Mouse (Mus musculus): ENCODE results near the gene Lars2. TPM values are rescaled to one million over a fixed set of nuclear protein-coding genes. Genes with fewer than 3 reads are reported as not detected.

Gene Lars2
- total and polyA plus RNA-seq, 3 experiments = 634 to 10,095 (median 684) TPM

GRCm38 (mm10) chr9:123509638-123510604 lies 143.2 kb downstream of the Lars2 start:
- no peak for TF ChIP-seq E2F4 (IDR thresholded peaks at IDR 0.05; ENCODE audit: borderline replicate concordance, low read depth, low read length)
- TF ChIP-seq MEF2A (IDR thresholded peaks at IDR 0.05; ENCODE audit: extremely low read depth, insufficient replicate concordance, low read depth, low read length, poor library complexity, severe bottlenecking) = no peak
- H3K9me3 ChIP-seq (replicated peaks; ENCODE audit: insufficient read depth, low read length) = no peaks in the 10 kb centered on the region
- H3K27ac ChIP-seq (ENCODE audit: control insufficient read depth, low read depth, low read length) = no peak overlapping the region
- H3K9ac ChIP-seq (ENCODE audit: control insufficient read depth, low read depth, low read length, poor library complexity, severe bottlenecking) = no peak overlapping the region
- H3K36me3 ChIP-seq (ENCODE audit: control insufficient read depth in 1 of 2, insufficient read depth in 2 of 2, low read length in 2 of 2) = peaks cover 2 to 9% of the 10 kb centered on the region in 2 experiments
- no peak overlapping the region for H3K4me3 ChIP-seq (ENCODE audit: control insufficient read depth in 1 of 2, insufficient read depth in 1 of 2, low read depth in 2 of 2, low read length in 2 of 2)
- H3K4me1 ChIP-seq (ENCODE audit: control insufficient read depth in 1 of 2, insufficient read depth in 2 of 2, low read length in 2 of 2) = no peaks in the 10 kb centered on the region; a peak in 1 of 4 replicates
- no peak for DNase-seq (ENCODE audit: low read depth, low spot score)
- H3K79me2 ChIP-seq (ENCODE audit: control insufficient read depth, insufficient read depth, low read length, poor library complexity) = no peaks in the 10 kb centered on the region
- no peaks in the 10 kb centered on the region for H3K27me3 ChIP-seq (ENCODE audit: control insufficient read depth in 1 of 2, insufficient read depth in 2 of 2, low read length in 2 of 2)

GRCm38 (mm10) chr9:123510926-123511325 lies 144.2 kb downstream of the Lars2 start:
- Histone ChIP-seq H3K9ac (ENCODE audit: control insufficient read depth, low read depth, low read length, poor library complexity, severe bottlenecking) (no peak overlapping the region), H3K4me1 (ENCODE audit: control insufficient read depth in 1 of 2, insufficient read depth in 2 of 2, low read length in 2 of 2) (no peaks in the 10 kb centered on the region; a peak in 1 of 4 replicates), H3K9me3 (replicated peaks; ENCODE audit: insufficient read depth, low read length) (no peaks in the 10 kb centered on the region), H3K36me3 (ENCODE audit: control insufficient read depth in 1 of 2, insufficient read depth in 2 of 2, low read length in 2 of 2) (peaks cover 2 to 9% of the 10 kb centered on the region in 2 experiments), H3K4me3 (ENCODE audit: control insufficient read depth in 1 of 2, insufficient read depth in 1 of 2, low read depth in 2 of 2, low read length in 2 of 2) (no peak overlapping the region), H3K79me2 (ENCODE audit: control insufficient read depth, insufficient read depth, low read length, poor library complexity) (no peaks in the 10 kb centered on the region), H3K27ac (ENCODE audit: control insufficient read depth, low read depth, low read length) (no peak overlapping the region), H3K27me3 (ENCODE audit: control insufficient read depth in 1 of 2, insufficient read depth in 2 of 2, low read length in 2 of 2) (no peaks in the 10 kb centered on the region)
- TF ChIP-seq MEF2A (IDR thresholded peaks at IDR 0.05; ENCODE audit: extremely low read depth, insufficient replicate concordance, low read depth, low read length, poor library complexity, severe bottlenecking) = no peak
- no peak for TF ChIP-seq RAD21 (IDR thresholded peaks at IDR 0.05; ENCODE audit: low read depth, low read length)
- TF ChIP-seq ZKSCAN1 (IDR thresholded peaks at IDR 0.05; ENCODE audit: low read depth, low read length) = no peak
- no peak for TF ChIP-seq ETS1 (IDR thresholded peaks at IDR 0.05; ENCODE audit: low read depth, low read length)
- TF ChIP-seq TAL1 (IDR thresholded peaks at IDR 0.05; ENCODE audit: low read length) = no peak
- no peak for TF ChIP-seq JUND (IDR thresholded peaks at IDR 0.05; ENCODE audit: low read depth, low read length)
- TF ChIP-seq MAFK (IDR thresholded peaks at IDR 0.05; ENCODE audit: borderline replicate concordance, low read depth, low read length) = no peak
- no peak for TF ChIP-seq USF2 (IDR thresholded peaks at IDR 0.05; ENCODE audit: borderline replicate concordance in 1 of 2, insufficient read depth in 1 of 2, low read depth in 1 of 2, low read length in 2 of 2)
- no peak for TF ChIP-seq E2F4 (IDR thresholded peaks at IDR 0.05; ENCODE audit: borderline replicate concordance, low read depth, low read length)
- DNase-seq (ENCODE audit: low read depth, low spot score) = no peak

Other genes starting within 250 kb of the Lars2 start
- gene Clec3b, start 216.0 kb upstream of the Lars2 start, total RNA-seq (2012; rRNA removed) = not detected in 2 replicates
- under 1 TPM in 1 of 2 experiments, not detected in 1; 0.24 TPM for gene Clec3b, start 216.0 kb upstream of the Lars2 start, polyA plus RNA-seq (2012; ENCODE audit: insufficient read depth in 1 of 2, insufficient read length in 2 of 2, low read depth in 1 of 2, low replicate concordance in 2 of 2, missing spikeins in 1 of 2)
- gene Cdcp1, start 150.9 kb upstream of the Lars2 start, total RNA-seq (2012; rRNA removed) = not detected in 2 replicates
- gene Cdcp1, start 150.9 kb upstream of the Lars2 start, polyA plus RNA-seq (2012; ENCODE audit: insufficient read depth in 1 of 2, insufficient read length in 2 of 2, low read depth in 1 of 2, low replicate concordance in 2 of 2, missing spikeins in 1 of 2) = not detected
- gene Tmem158, start 106.2 kb upstream of the Lars2 start, total RNA-seq (2012; rRNA removed) = 5.0 and 5.1 TPM in 2 replicates
- 10 to 100 TPM in 1 of 2 experiments, not detected in 1; 10.1 TPM for gene Tmem158, start 106.2 kb upstream of the Lars2 start, polyA plus RNA-seq (2012; ENCODE audit: insufficient read depth in 1 of 2, insufficient read length in 2 of 2, low read depth in 1 of 2, low replicate concordance in 2 of 2, missing spikeins in 1 of 2)
- gene Limd1, start 111.8 kb downstream of the Lars2 start, total RNA-seq (2012; rRNA removed) = 32.0 and 37.5 TPM in 2 replicates
- 10 to 100 TPM in 1 of 2 experiments, not detected in 1; 32.6 TPM for gene Limd1, start 111.8 kb downstream of the Lars2 start, polyA plus RNA-seq (2012; ENCODE audit: insufficient read depth in 1 of 2, insufficient read length in 2 of 2, low read depth in 1 of 2, low replicate concordance in 2 of 2, missing spikeins in 1 of 2)
- 20.5 and 20.8 TPM in 2 replicates for gene Sacm1l, start 162.8 kb downstream of the Lars2 start, total RNA-seq (2012; rRNA removed)
- 10 to 100 TPM in 1 of 2 experiments, not detected in 1; 21.7 TPM for gene Sacm1l, start 162.8 kb downstream of the Lars2 start, polyA plus RNA-seq (2012; ENCODE audit: insufficient read depth in 1 of 2, insufficient read length in 2 of 2, low read depth in 1 of 2, low replicate concordance in 2 of 2, missing spikeins in 1 of 2)